In genomic region chr12:85264940-85265339, GRCm38 (mm10) we compare ENCODE assay signal across 20 mouse cellular contexts. TPM values are rescaled to one million over a fixed set of nuclear protein-coding genes. Genes with fewer than 3 reads are reported as not detected.
DNase-seq lines count a peak whose midpoint lies in the region; ATAC-seq and TF ChIP-seq lines count a peak whose summit lies in the region.
"Had no signal": no experiment of that assay in that cellular context is flagged by ENCODE, and none has a peak within 500 bp of the region (broad histone marks: within the 10 kb centered on the region; RNA-seq: fewer than 3 reads in every experiment).

No protein-coding gene starts in this region.

- no peaks in the 10 kb centered on the region for H3K36me3 ChIP-seq in intestine, embryonic 15.5 days
- no peaks in the 10 kb centered on the region for H3K36me3 ChIP-seq in intestine, postnatal 0 days (ENCODE audit: control insufficient read depth, insufficient read depth)
- peaks cover 0 to 15% of the 10 kb centered on the region in 2 experiments; a peak in 2 of 4 replicates for H3K36me3 ChIP-seq in MEL (ENCODE audit: control insufficient read depth in 1 of 2, insufficient read depth in 2 of 2, low read length in 2 of 2)
- H3K36me3 ChIP-seq in embryonic facial prominence, embryonic 10.5 days (replicated peaks): peaks cover 19% of the 10 kb centered on the region
- H3K36me3 ChIP-seq in limb, embryonic 13.5 days: peaks cover 5% of the 10 kb centered on the region

- H3K4me2 ChIP-seq in intestine, embryonic 15.5 days (replicated peaks): no peak overlapping the region
- no peak overlapping the region for H3K4me2 ChIP-seq in intestine, postnatal 0 days (replicated peaks; ENCODE audit: low read depth)
- 0 out of 2 replicates have a peak overlapping the region, but pooled peaks have one; percentile 16 for H3K4me2 ChIP-seq in limb, embryonic 13.5 days (replicated peaks)
- H3K4me2 ChIP-seq: hindbrain, embryonic 15.5 days; neural tube, embryonic 12.5 days had no signal

- WGBS in intestine, embryonic 15.5 days: 35% methylated on average over 7 of the region's 7 CpGs
- 48% methylated on average over 7 of the region's 7 CpGs for WGBS in intestine, postnatal 0 days
- 33% methylated on average over 7 of the region's 7 CpGs for WGBS in embryonic facial prominence, embryonic 10.5 days
- WGBS in limb, embryonic 13.5 days: 21% methylated on average over 7 of the region's 7 CpGs

- no peak overlapping the region for H3K9ac ChIP-seq in intestine, embryonic 15.5 days
- H3K9ac ChIP-seq in intestine, postnatal 0 days (ENCODE audit: low read depth, low read length): no peak overlapping the region
- no peak overlapping the region for H3K9ac ChIP-seq in MEL (ENCODE audit: control insufficient read depth, low read depth, low read length, poor library complexity, severe bottlenecking)
- H3K9ac ChIP-seq in limb, embryonic 13.5 days: no peak overlapping the region
- H3K9ac ChIP-seq: hindbrain, embryonic 15.5 days; neural tube, embryonic 12.5 days had no signal

- H3K27ac ChIP-seq in intestine, embryonic 15.5 days: no peak overlapping the region
- H3K27ac ChIP-seq in intestine, postnatal 0 days (ENCODE audit: low read depth, low read length): no peak overlapping the region
- H3K27ac ChIP-seq in MEL (ENCODE audit: control insufficient read depth, low read depth, low read length): no peak overlapping the region
- H3K27ac ChIP-seq in embryonic facial prominence, embryonic 10.5 days (replicated peaks): peak overlapping the region; percentile 51
- H3K27ac ChIP-seq in limb, embryonic 13.5 days: peak overlapping the region; percentile 52; the same call in 1 of the 2 replicates
- H3K27ac ChIP-seq: forebrain, embryonic 10.5 days; hindbrain, embryonic 15.5 days; neural tube, embryonic 12.5 days had no signal

- TF ChIP-seq CTCF in intestine, postnatal 0 days (IDR thresholded peaks at IDR 0.05; ENCODE audit: low read depth): no peak
- no peak for TF ChIP-seq CTCF in MEL (IDR thresholded peaks at IDR 0.05 in 2 of 3, conservative IDR thresholded peaks at IDR 0.05 in 1 of 3; ENCODE audit: control insufficient read depth in 1 of 3, insufficient read depth in 1 of 3, low read depth in 2 of 3, low read length in 3 of 3, poor library complexity in 1 of 3, severe bottlenecking in 1 of 3)

- DNase-seq in MEL (ENCODE audit: low read depth, low spot score): no peak
- DNase-seq in embryonic facial prominence, embryonic 10.5 days (ENCODE audit: low spot score): peak; percentile 57
- DNase-seq in left cerebral cortex, postnatal 25 days (ENCODE audit: low spot score in 2 of 2): no peak
- no peak for DNase-seq in ovary, adult 18-20 months (ENCODE audit: low spot score)
- DNase-seq in frontal cortex, postnatal 10 days (ENCODE audit: low spot score in 2 of 2): no peak
- DNase-seq: adrenal gland, adult 2 months; cerebellum, adult 8-10 months; kidney, adult 9 months; layer of hippocampus, adult 9-11 months; right cerebral cortex, postnatal 25 days; thymus, adult 2 months had no signal

- TF ChIP-seq EP300 in MEL (IDR thresholded peaks at IDR 0.05; ENCODE audit: low read depth in 1 of 2, low read length in 2 of 2): no peak

- no peak overlapping the region for H3K4me3 ChIP-seq in intestine, embryonic 15.5 days (replicated peaks)
- no peak overlapping the region for H3K4me3 ChIP-seq in intestine, postnatal 0 days (ENCODE audit: low read depth, low read length)
- H3K4me3 ChIP-seq in MEL (ENCODE audit: control insufficient read depth in 1 of 2, insufficient read depth in 1 of 2, low read depth in 2 of 2, low read length in 2 of 2): no peak overlapping the region
- H3K4me3 ChIP-seq in embryonic facial prominence, embryonic 10.5 days: no peak overlapping the region
- H3K4me3 ChIP-seq in limb, embryonic 13.5 days: no peak overlapping the region
- H3K4me3 ChIP-seq: forebrain, embryonic 10.5 days; hindbrain, embryonic 15.5 days; neural tube, embryonic 12.5 days had no signal

- ATAC-seq in intestine, embryonic 15.5 days: peak; percentile 65; the same call in 1 of the 2 replicates
- ATAC-seq in intestine, postnatal 0 days: no peak
- peak; percentile 61; the same call in 1 of the 2 replicates for ATAC-seq in limb, embryonic 13.5 days (ENCODE audit: low FRiP score, low read depth)
- ATAC-seq: midbrain, embryonic 16.5 days had no signal

- H3K4me1 ChIP-seq in intestine, embryonic 15.5 days (replicated peaks): 0 out of 2 replicates have a peak, but pooled peaks cover 11% of the 10 kb centered on the region
- H3K4me1 ChIP-seq in intestine, postnatal 0 days (replicated peaks; ENCODE audit: control insufficient read depth, insufficient read depth, low read length): 0 out of 2 replicates have a peak, but pooled peaks cover under 1% of the 10 kb centered on the region
- peaks cover 15 to 16% of the 10 kb centered on the region in 2 experiments for H3K4me1 ChIP-seq in MEL (ENCODE audit: control insufficient read depth in 1 of 2, insufficient read depth in 2 of 2, low read length in 2 of 2)
- peaks cover 32% of the 10 kb centered on the region for H3K4me1 ChIP-seq in embryonic facial prominence, embryonic 10.5 days
- H3K4me1 ChIP-seq in limb, embryonic 13.5 days: peaks cover 30% of the 10 kb centered on the region

- H3K9me3 ChIP-seq in intestine, embryonic 15.5 days: no peaks in the 10 kb centered on the region
- H3K9me3 ChIP-seq in intestine, postnatal 0 days (ENCODE audit: control insufficient read depth): no peaks in the 10 kb centered on the region
- no peaks in the 10 kb centered on the region for H3K9me3 ChIP-seq in MEL (replicated peaks; ENCODE audit: insufficient read depth, low read length)
- no peaks in the 10 kb centered on the region for H3K9me3 ChIP-seq in embryonic facial prominence, embryonic 10.5 days
- peaks cover 13% of the 10 kb centered on the region for H3K9me3 ChIP-seq in limb, embryonic 13.5 days
- H3K9me3 ChIP-seq: forebrain, embryonic 10.5 days; hindbrain, embryonic 15.5 days; neural tube, embryonic 12.5 days had no signal

- intact Hi-C loops in left cerebral cortex, postnatal 25 days (cut with DNase I): no loop called here

- TF ChIP-seq POLR2A in MEL (IDR thresholded peaks at IDR 0.05; ENCODE audit: control insufficient read depth in 1 of 2, insufficient read depth in 1 of 2, low read depth in 1 of 2, low read length in 2 of 2, poor library complexity in 1 of 2): no peak

- H3K27me3 ChIP-seq in intestine, embryonic 15.5 days (replicated peaks): no peaks in the 10 kb centered on the region
- H3K27me3 ChIP-seq in intestine, postnatal 0 days (replicated peaks; ENCODE audit: control insufficient read depth, insufficient read depth, low read length): no peaks in the 10 kb centered on the region
- no peaks in the 10 kb centered on the region for H3K27me3 ChIP-seq in MEL (ENCODE audit: control insufficient read depth in 1 of 2, insufficient read depth in 2 of 2, low read length in 2 of 2)
- H3K27me3 ChIP-seq in embryonic facial prominence, embryonic 10.5 days (replicated peaks; ENCODE audit: low read depth, poor library complexity, severe bottlenecking): no peaks in the 10 kb centered on the region
- H3K27me3 ChIP-seq in limb, embryonic 13.5 days: no peaks in the 10 kb centered on the region
- H3K27me3 ChIP-seq: hindbrain, embryonic 15.5 days; neural tube, embryonic 12.5 days had no signal

- no peaks in the 10 kb centered on the region for H3K79me2 ChIP-seq in MEL (ENCODE audit: control insufficient read depth, insufficient read depth, low read length, poor library complexity)

- TF ChIP-seq RAD21 in MEL (IDR thresholded peaks at IDR 0.05; ENCODE audit: low read depth, low read length): no peak

RNA-seq across cellular contexts. Expression of gene Mlh3, which starts 5.5 kb away (rescaled TPM):
- polyA plus RNA-seq in intestine, embryonic 15.5 days (2015; fragmentation: Nextera tagmentation; extraction: Ambion mirVana): 6.7 and 6.9 TPM in 2 replicates
- polyA plus RNA-seq in intestine, postnatal 0 days (2015; fragmentation: Nextera tagmentation; extraction: Ambion mirVana): 2.5 and 3.0 TPM in 2 replicates
- total RNA-seq in MEL (2012; rRNA removed): 7.3 and 8.5 TPM in 2 replicates
- 1 to 10 TPM in 1 of 2 experiments, not detected in 1; 8.6 TPM for polyA plus RNA-seq in MEL (2012; ENCODE audit: insufficient read depth in 1 of 2, insufficient read length in 2 of 2, low read depth in 1 of 2, low replicate concordance in 2 of 2, missing spikeins in 1 of 2)
- 7.6 and 8.2 TPM in 2 replicates for polyA plus RNA-seq in embryonic facial prominence, embryonic 10.5 days (2016; fragmentation: Nextera tagmentation; extraction: Ambion mirVana)
- 10.0 and 10.8 TPM in 2 replicates for polyA plus RNA-seq in limb, embryonic 13.5 days (2015; fragmentation: Nextera tagmentation; extraction: Ambion mirVana)
- 10 to 100 TPM; 14.9 to 18.4 TPM for total RNA-seq in left cerebral cortex, postnatal 25 days (2021)

RNA-seq across cellular contexts. Expression of gene Acyp1, which starts 23.3 kb away (rescaled TPM):
- 47.6 and 58.2 TPM in 2 replicates for polyA plus RNA-seq in intestine, embryonic 15.5 days (2015; fragmentation: Nextera tagmentation; extraction: Ambion mirVana)
- 50.3 and 51.9 TPM in 2 replicates for polyA plus RNA-seq in intestine, postnatal 0 days (2015; fragmentation: Nextera tagmentation; extraction: Ambion mirVana)
- 51.2 and 54.5 TPM in 2 replicates for total RNA-seq in MEL (2012; rRNA removed)
- 10 to 100 TPM in 1 of 2 experiments, not detected in 1; 47.4 TPM for polyA plus RNA-seq in MEL (2012; ENCODE audit: insufficient read depth in 1 of 2, insufficient read length in 2 of 2, low read depth in 1 of 2, low replicate concordance in 2 of 2, missing spikeins in 1 of 2)
- 47.3 and 50.6 TPM in 2 replicates for polyA plus RNA-seq in embryonic facial prominence, embryonic 10.5 days (2016; fragmentation: Nextera tagmentation; extraction: Ambion mirVana)
- polyA plus RNA-seq in limb, embryonic 13.5 days (2015; fragmentation: Nextera tagmentation; extraction: Ambion mirVana): 44.8 and 48.4 TPM in 2 replicates
- total RNA-seq in left cerebral cortex, postnatal 25 days (2021): 10 to 100 TPM; 31.6 to 35.9 TPM

RNA-seq across cellular contexts. Expression of gene Zc2hc1c, which starts 23.5 kb away (rescaled TPM):
- polyA plus RNA-seq in intestine, embryonic 15.5 days (2015; fragmentation: Nextera tagmentation; extraction: Ambion mirVana): 1.7 TPM in 2 replicates
- polyA plus RNA-seq in intestine, postnatal 0 days (2015; fragmentation: Nextera tagmentation; extraction: Ambion mirVana): 0.86 and 0.96 TPM in 2 replicates
- total RNA-seq in MEL (2012; rRNA removed): 0.03 and 0.04 TPM in 2 replicates
- polyA plus RNA-seq in MEL (2012; ENCODE audit: insufficient read depth in 1 of 2, insufficient read length in 2 of 2, low read depth in 1 of 2, low replicate concordance in 2 of 2, missing spikeins in 1 of 2): under 1 TPM in 1 of 2 experiments, not detected in 1; 0.39 TPM
- polyA plus RNA-seq in embryonic facial prominence, embryonic 10.5 days (2016; fragmentation: Nextera tagmentation; extraction: Ambion mirVana): 0.90 and 0.92 TPM in 2 replicates
- 1.0 and 1.2 TPM in 2 replicates for polyA plus RNA-seq in limb, embryonic 13.5 days (2015; fragmentation: Nextera tagmentation; extraction: Ambion mirVana)
- 1 to 10 TPM; 1.9 to 2.0 TPM for total RNA-seq in left cerebral cortex, postnatal 25 days (2021)
- total RNA-seq: granulocyte monocyte progenitor cell, adult 5-6 weeks; megakaryocyte progenitor cell, adult 5-6 weeks had no signal

RNA-seq across cellular contexts. Expression of gene Eif2b2, which starts 45.7 kb away (rescaled TPM):
- 66.8 and 72.0 TPM in 2 replicates for polyA plus RNA-seq in intestine, embryonic 15.5 days (2015; fragmentation: Nextera tagmentation; extraction: Ambion mirVana)
- 44.5 and 44.9 TPM in 2 replicates for polyA plus RNA-seq in intestine, postnatal 0 days (2015; fragmentation: Nextera tagmentation; extraction: Ambion mirVana)
- total RNA-seq in MEL (2012; rRNA removed): 137 and 150 TPM in 2 replicates
- polyA plus RNA-seq in MEL (2012; ENCODE audit: insufficient read depth in 1 of 2, insufficient read length in 2 of 2, low read depth in 1 of 2, low replicate concordance in 2 of 2, missing spikeins in 1 of 2): 100 to 1,000 TPM in 1 of 2 experiments, not detected in 1; 193 TPM
- 119 and 122 TPM in 2 replicates for polyA plus RNA-seq in embryonic facial prominence, embryonic 10.5 days (2016; fragmentation: Nextera tagmentation; extraction: Ambion mirVana)
- polyA plus RNA-seq in limb, embryonic 13.5 days (2015; fragmentation: Nextera tagmentation; extraction: Ambion mirVana): 78.3 and 79.9 TPM in 2 replicates
- total RNA-seq in left cerebral cortex, postnatal 25 days (2021): 10 to 100 TPM; 59.8 to 76.8 TPM

Comparison
In these comparisons a context has a peak if more than half of its experiments do, and no peak if none do; other contexts are left out.
1. H3K27ac ChIP-seq: peak in embryonic facial prominence, embryonic 10.5 days (single experiment) and limb, embryonic 13.5 days (single experiment); none in intestine, embryonic 15.5 days (single experiment), intestine, postnatal 0 days (single experiment) and MEL (single experiment).